Mouse (Mus musculus) midbrain, embryonic 10.5 days (tissue): Measurements from ENCODE around the gene Gm15294. TPM values are rescaled to one million over a fixed set of nuclear protein-coding genes. Genes with fewer than 3 reads are reported as not detected.

Source experiments
- DNase-seq: peaks from one replicate; pipeline ENCODE4 v3.0.0-alpha.2; 2017; ENCODE audit warnings: low spot score
- H3K27ac ChIP-seq: fragments of 300-500 bp; sonication (generic); replicated peaks from 2 replicates; pipeline ENCODE4 v1.5.1; 2016; ENCODE audit warnings: mild to moderate bottlenecking
- H3K27me3 ChIP-seq: fragments of 300-500 bp; sonication (generic); 2 replicates; pipeline ENCODE4 v1.6.1; 2016; ENCODE audit warnings: low read depth, mild to moderate bottlenecking; ENCODE audit not compliant: poor library complexity, severe bottlenecking
- H3K36me3 ChIP-seq: fragments of 300-500 bp; sonication (generic); 2 replicates; pipeline ENCODE4 v1.6.1; 2016; ENCODE audit warnings: mild to moderate bottlenecking, moderate library complexity
- H3K4me1 ChIP-seq: fragments of 300-500 bp; sonication (generic); 2 replicates; pipeline ENCODE4 v1.6.1; 2016
- H3K4me3 ChIP-seq: fragments of 300-500 bp; sonication (generic); 2 replicates; pipeline ENCODE4 v1.5.1; 2016; ENCODE audit warnings: mild to moderate bottlenecking, moderate library complexity
- H3K9me3 ChIP-seq: fragments of 300-500 bp; sonication (generic); replicated peaks from 2 replicates; pipeline ENCODE4 v1.6.1; 2016; ENCODE audit warnings: mild to moderate bottlenecking
- WGBS: fragments of 180-500 bp; shearing (Covaris S2); methylation state at CpG from one replicate; pipeline ENCODE4 v1.1.7; 2016; 5-methylcytosine and 5-hydroxymethylcytosine counted together
- polyA plus RNA-seq: library from polyadenylated mRNA; unstranded; fragments of >200 nt; fragmentation: Nextera tagmentation; extraction: Ambion mirVana; gene quantifications from 2 replicates; pipeline ENCODE4 v1.2.1, GENCODE M21; 2016

Gene Gm15294
- polyA plus RNA-seq: 0.44 and 0.78 TPM in 2 replicates

DNA sequence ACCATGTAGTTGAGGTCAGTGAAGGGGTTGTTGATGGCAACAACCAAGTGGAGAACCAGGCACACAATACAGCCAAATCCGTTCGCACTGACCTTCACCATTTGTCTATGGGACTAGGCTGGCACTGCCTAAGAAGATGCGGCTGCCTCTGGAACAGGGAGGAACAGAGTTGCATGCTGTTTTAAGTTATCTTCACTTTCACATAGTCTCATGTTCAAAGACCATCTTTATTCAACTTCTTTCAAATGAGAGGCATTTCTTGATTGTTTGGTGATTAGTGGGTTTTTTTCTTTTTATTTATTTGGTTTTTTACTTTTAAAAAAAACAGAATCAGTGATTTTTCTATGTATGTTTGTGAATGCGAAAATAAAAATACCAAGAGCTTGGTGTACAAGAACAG lies at the start of gene Gm15294:
Gm15294 (minus strand) TSS at position 101 of the 400 bp plus-strand sequence.
- H3K27me3 ChIP-seq: peaks cover 68% of the 10 kb centered on the region

DNA sequence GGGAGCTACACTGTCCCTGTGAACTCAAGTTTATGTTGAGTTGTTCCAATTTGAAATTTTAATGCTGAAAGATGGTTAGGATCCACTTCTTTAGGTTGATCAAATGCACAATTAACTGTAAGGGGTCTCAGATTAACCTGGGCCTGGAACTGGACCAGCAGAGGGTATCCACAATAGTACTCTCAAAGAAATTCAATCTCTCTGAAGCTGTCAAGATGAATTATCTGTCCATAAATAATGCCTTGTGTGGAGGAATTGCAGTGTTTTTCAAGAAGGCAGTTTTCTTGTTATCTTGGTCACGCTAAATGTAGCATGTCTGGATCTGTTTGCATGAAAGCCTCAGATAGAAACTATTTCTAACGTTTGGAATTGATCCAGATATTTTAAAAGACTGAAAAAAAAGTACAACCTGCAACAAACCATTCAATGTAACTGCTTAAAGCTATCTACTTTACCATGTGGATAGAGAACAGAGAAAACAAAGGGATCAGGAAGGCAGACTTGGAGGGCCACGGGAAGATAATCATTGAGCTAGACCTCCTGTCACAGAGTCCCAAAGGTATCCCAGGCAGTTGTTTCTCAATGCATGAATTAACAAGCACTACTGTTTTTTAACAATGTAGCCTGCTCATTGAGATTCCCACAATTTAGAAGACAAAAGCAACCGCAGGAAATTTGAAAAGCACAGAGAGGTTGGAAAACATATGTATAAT lies 9.5 kb upstream of the Gm15294 start:
- peaks cover 72% of the 10 kb centered on the region for H3K27me3 ChIP-seq
- no peak for DNase-seq

More for the DNA sequence above, at the start of gene Gm15294:
- whole genome bisulfite sequencing: 91% methylated on average over 4 of the region's 4 CpGs
- peaks cover 4% of the 10 kb centered on the region; the same call in 1 of the 2 replicates for H3K4me1 ChIP-seq
- H3K36me3 ChIP-seq: no peaks in the 10 kb centered on the region
- H3K27ac ChIP-seq: no peak within 1 kb of the TSS
- DNase-seq: no peak
- no peak within 1 kb of the TSS for H3K4me3 ChIP-seq
- H3K9me3 ChIP-seq: no peaks in the 10 kb centered on the region

DNA sequence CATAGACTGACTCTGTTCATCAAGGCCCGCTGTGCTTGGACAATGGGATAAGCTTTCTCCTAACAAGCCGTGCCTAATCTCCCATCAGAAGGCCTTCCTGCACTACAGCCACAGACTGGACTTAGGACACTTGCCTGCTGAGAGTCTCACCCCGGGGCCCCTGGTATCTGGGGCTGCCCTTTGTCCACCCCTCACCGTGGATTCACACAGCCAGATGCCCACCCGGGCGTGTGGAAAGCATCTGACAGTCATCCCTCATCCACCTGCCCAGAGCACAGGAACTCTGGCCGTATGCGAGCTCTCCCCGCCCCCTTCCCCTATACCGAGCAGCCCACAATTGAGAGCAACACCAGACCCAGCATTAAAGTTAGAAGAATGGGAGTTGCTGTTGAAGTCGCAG lies 1.0 kb downstream of the Gm15294 start:
- Histone ChIP-seq H3K9me3 (no peaks in the 10 kb centered on the region), H3K4me1 (peaks cover 4% of the 10 kb centered on the region; the same call in 1 of the 2 replicates), H3K4me3 (no peak overlapping the region), H3K36me3 (no peaks in the 10 kb centered on the region), H3K27ac (no peak overlapping the region), H3K27me3 (peaks cover 78% of the 10 kb centered on the region)
- DNase-seq: peak; percentile 63
- 54% methylated on average over 11 of the region's 11 CpGs for WGBS

More for the DNA sequence above, 9.5 kb upstream of the Gm15294 start:
- H3K4me3 ChIP-seq: no peak overlapping the region
- H3K36me3 ChIP-seq: no peaks in the 10 kb centered on the region
- H3K9me3 ChIP-seq: no peaks in the 10 kb centered on the region
- H3K27ac ChIP-seq: no peak overlapping the region
- WGBS: 56% methylated on average over 4 of the region's 4 CpGs
- H3K4me1 ChIP-seq: no peaks in the 10 kb centered on the region

DNA sequence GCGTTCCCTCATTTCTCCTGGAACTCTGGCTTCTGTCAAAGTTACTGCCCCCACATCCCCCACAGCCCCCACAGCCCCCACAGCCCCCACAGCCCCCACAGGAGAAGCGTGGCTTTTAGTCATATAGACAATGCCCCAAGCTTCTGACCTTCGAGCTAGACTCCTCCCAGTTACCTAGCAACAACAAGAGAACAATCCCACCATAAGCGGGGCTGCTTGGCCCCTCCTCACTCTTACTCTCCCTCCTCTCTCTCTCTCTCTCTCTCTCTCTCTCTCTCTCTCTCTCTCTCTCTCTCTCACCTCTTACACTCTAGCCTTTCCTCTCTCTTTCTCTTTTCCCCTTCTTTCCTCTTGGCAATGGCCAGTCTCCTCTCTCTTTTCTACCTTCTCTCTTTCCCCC lies 1.4 kb downstream of the Gm15294 start:
- no peaks in the 10 kb centered on the region for H3K36me3 ChIP-seq
- no peak overlapping the region for H3K27ac ChIP-seq
- DNase-seq: peak; percentile 22
- H3K4me1 ChIP-seq: peaks cover 4% of the 10 kb centered on the region; the same call in 1 of the 2 replicates
- WGBS: 53% methylated on average over 4 of the region's 4 CpGs
- H3K4me3 ChIP-seq: no peak overlapping the region
- H3K27me3 ChIP-seq: peaks cover 82% of the 10 kb centered on the region
- H3K9me3 ChIP-seq: no peaks in the 10 kb centered on the region

DNA sequence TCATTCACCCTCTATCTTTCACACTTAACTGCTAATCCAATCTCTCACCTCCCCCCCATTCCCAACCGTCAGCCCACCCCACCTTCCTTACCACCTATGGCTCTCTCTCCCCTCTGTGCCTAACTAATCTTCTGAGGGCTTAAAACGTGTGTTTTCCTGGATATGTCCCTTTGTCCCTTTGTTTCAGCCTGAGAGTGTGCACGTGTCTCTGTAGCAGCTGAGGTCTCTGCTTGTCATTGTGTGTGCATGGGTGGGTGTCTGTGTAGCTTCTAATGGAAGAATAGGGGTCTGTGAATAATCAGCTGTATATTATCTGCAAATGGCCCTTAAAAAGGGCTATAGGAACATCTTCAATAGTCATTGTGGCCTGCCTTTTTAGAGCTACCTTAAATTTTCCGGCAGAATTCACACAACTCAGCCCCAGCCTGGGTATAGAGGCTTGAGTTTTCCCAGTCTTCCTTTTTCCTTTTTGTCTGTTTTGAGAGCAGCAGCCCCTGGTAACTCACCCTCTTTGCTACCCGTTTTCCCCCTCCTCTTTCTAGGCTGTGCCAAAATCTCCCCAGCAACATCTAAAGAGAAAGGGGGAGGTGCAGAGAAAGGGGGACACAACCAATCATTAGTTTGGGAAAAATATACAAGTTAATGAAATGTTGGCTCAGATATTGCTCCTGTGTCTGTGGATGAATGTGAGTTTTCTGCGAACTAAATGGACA lies 19.2 kb downstream of the Gm15294 start:
- 29% methylated on average over 6 of the region's 6 CpGs for WGBS
- H3K36me3 ChIP-seq: no peaks in the 10 kb centered on the region
- no peak overlapping the region for H3K4me3 ChIP-seq
- DNase-seq: no peak
- H3K9me3 ChIP-seq: no peaks in the 10 kb centered on the region
- H3K27me3 ChIP-seq: peaks cover 78% of the 10 kb centered on the region
- H3K4me1 ChIP-seq: peaks cover 9% of the 10 kb centered on the region
- H3K27ac ChIP-seq: 0 out of 2 replicates have a peak overlapping the region, but pooled peaks have one; percentile 38

Other genes with a start within 250 kb of the Gm15294 start
- gene Irs4, start 150.0 kb downstream of the Gm15294 start, polyA plus RNA-seq: 1.0 and 1.5 TPM in 2 replicates